Mouse (Mus musculus): ENCODE data around the gene Mlip.
"Not testable (repeated sequence)": the region's sequence is repeated elsewhere in the genome, so short reads cannot be mapped to it uniquely, and the experiment has no call there.

Gene Mlip

DNA sequence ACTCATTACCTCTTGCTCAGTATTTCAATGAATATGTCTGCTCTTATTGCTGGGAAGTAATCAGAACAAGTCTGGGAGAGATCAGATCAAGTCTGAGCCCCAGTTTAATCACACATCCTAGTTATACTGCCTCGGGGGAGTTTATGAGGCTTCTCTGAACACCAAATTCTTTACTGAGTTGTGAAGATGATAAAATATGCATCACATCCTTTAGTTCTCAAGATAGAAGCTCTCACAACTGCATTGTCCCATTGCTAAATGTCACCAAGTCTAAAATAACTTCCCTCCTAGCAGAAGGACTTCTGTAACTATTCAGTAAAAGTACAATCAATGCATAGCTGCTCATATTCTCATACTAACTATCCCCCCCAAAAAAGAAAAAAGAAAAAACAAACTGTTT is 154.5 kb downstream of the Mlip start:
- no peak for DNase-seq (ENCODE audit: low spot score)

DNA sequence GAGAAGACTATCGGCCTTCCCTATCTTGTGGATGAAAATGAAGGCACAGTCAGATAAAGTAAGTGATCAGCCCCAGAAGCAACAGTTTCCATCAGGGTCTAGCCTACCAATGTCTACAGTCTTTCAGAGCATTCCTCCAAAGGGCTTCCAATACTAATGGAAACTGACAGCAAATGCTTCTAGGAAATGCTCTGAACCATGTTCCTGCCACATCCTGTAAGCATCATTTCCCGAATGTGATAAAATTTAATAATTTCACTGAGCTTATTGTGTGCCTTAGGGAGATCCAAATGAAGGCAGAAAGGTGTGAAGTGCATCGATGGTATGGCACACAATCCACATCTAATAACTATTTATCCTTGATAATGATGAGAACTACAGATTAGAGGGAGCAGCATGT is 173.3 kb downstream of the Mlip start:
- no peak for DNase-seq (ENCODE audit: low spot score)

DNA sequence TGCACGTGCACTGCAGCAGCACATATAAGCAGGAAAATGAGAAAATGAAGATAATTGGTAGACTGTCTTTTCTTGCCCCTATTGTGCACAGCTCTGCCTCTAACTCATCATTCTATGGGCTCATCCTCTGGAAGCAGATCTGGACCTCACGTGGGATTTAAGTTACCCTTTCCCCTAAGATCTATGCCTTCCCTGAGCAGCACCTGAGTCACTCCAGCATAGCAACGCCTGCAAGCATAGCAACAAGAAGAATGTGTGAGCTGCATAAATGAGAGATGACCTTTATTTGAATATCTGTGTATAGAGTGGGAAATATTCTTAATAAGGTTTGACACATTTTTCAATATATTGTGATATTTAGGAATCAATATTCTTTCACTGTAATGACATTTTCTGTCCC is 176.9 kb downstream of the Mlip start:
- no peak for DNase-seq (ENCODE audit: low spot score)

DNA sequence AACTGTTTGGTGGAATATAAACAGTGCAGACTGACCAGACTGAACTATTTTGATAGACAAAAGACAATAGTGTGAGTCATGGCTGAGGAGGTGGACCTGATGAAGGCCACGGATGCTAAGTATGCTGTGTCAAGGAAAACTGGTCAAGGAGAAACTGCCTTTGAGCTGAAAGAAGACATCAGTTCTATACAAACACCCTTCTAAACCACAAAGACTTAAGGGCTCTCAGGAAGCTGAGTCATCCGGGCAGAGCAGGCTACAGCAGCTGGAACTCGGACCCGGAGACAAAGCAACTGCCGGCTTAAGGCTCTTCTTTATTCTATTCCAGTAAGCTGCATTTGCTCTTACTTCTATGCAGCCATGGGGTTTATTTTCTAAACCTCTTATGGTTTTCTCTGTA is 180.7 kb downstream of the Mlip start:
- no peak for DNase-seq (ENCODE audit: low spot score)

DNA sequence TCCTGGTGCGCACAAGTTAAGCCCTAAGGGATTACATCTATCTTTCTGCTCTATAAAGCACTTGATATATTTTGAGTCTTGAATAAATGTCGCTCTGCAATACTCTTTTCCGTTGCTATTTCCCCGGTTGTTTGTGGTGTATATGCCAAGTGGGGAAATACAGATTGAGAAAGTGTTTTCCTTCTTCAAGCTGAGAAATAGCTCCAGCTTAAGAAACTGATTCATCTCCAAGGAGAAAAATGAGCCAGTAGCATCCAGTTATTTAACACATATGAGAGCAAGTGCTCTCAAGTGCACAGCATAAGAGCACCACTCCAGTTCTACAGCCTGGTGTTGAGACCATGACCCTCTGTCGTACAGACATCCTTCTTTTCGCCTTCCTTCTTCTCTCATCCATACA is 186.9 kb downstream of the Mlip start:
- DNase-seq (ENCODE audit: low spot score): no peak

DNA sequence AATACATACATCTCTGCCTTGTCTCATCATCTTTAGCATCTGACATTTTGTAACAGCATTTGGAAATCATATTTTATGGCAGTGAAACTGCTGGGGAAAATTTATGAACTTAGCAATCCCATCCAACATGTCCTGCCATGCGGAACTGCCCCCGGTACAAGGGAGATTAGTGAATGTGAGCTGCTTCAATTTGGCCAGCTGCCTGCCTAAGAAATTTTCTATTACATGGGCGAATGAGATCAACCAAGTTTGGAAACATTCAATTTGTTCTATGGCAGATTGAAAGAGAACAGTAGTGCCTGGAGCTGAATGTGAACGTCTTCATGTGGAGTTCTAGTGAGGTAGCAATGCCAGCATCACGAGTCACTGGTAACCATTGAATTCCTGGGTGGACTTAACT is 191.0 kb downstream of the Mlip start:
- DNase-seq (ENCODE audit: low spot score): no peak

DNA sequence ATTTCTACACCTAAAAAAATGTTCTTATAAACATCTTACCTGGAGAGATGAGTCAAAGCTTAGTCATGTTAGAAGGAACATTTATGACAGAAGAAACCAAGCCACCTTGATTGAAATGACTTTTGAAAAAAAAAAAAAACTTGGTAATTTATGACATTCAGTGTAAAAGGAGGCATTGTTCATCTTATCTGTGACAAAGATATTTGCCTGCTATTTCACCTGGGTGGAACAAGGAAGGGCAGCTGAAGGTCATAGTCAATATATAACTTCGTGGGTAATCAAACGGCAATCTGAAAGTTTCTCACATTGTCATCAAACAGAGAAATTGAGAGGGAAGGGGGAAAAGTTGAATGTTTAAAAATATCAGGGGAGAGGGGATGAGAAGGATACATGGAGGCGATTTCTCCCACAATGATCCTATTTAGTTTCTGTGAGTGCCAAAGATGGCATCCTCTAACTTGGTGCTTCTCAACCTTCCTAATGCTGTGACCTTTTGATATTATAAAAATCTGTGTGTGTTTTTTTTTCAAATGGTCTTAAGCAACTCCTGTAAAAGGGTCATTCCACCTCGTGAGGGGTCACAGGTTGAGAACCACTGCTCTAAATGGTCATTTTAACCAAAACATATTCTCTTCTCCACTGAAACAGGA is 192.4 kb downstream of the Mlip start:
- no peak for DNase-seq (ENCODE audit: low spot score)

DNA sequence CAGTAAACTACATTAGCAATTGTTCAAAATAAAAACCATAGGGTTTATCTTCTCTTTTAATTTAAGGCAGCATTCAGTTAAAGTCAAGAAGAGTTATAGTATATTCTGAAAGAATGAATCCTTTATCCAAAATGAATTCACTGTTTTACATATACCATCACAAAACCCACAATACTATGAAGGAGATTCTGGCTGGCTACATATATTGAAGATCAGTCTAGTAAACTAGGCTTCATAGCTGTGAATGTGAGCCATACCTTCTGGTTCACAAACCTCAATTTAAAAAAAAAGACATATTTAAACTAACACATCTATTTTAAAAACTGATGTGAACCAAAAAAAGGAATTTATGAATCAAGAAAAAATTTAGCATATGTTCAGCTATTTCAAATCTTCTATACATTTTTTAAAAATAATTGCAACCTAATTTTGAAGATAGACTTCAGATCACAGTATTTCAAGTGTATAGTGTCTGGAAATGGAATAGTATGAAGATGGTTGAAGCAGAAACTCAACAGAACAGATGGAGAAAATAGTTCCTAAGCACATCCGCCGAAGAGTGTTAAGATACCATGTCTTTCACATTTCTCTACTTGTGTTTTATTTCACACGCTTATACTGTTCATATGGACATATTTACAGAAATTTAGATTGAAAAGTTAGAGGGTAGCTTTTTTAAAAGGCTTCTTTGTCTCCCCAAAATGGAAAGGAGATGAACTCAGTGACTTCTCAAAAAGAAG is 204.1 kb downstream of the Mlip start:
- DNase-seq (ENCODE audit: low spot score): no peak

DNA sequence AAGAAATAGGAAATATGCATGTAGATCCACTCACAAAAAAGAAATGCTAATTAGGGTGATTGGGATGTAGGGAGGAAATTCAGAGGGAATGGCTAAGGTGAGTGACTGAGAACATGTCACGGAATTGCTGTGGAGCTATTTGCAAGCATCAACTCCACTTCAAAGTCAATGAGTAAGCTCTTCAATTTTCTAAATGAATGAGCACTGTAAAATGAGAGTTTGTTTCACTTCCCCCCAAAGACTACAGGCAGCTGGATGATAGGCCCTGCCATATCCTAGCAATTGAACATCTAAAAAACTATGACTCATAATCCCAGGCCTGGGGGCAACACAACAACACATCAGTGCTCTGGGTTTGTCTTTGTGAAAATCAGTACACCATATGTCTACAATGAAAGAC is 233.0 kb downstream of the Mlip start:
- no peak for DNase-seq (ENCODE audit: low spot score)

DNA sequence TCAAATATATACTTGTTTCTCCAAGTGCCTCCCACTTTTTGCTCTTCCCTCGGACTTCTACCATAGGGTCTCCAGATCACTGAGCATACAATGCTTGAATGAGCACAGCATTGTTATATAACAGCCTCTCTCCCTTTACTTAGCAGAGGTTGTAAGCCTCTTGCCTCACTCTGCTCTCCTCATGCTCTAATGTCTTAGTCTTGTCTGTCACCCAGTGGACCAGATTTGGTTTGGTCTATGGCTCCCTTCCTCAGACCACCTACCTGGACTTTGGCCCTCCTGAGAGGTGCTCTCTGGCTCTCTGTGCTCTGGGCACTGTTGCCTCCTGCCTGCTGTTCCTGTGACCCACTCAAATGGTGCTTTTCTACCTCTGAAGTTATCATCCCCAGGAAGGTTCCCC is 255.9 kb downstream of the Mlip start:
- no peak for DNase-seq (ENCODE audit: low spot score)

DNA sequence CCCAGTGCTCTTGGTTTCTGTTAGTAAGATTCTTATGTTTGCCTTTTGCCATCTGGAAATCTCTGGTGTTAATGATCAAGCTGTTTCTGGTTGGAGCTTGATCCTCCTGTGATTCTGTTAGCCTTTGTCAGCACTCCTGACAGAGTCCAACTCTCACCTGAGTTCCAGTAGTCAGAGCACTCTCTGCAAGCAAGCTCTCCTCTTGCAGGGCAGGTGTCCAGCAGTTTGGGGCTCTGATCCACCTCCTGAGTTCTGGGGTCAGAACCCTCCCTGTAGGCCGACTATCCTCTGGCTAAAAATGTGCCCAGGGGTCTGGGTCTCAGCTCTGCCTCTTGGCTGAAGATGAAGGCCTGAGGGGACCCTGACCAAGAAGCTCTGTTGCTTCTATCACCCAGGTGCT is 269.5 kb downstream of the Mlip start:
- not testable (repeated sequence) for DNase-seq (ENCODE audit: low spot score)

DNA sequence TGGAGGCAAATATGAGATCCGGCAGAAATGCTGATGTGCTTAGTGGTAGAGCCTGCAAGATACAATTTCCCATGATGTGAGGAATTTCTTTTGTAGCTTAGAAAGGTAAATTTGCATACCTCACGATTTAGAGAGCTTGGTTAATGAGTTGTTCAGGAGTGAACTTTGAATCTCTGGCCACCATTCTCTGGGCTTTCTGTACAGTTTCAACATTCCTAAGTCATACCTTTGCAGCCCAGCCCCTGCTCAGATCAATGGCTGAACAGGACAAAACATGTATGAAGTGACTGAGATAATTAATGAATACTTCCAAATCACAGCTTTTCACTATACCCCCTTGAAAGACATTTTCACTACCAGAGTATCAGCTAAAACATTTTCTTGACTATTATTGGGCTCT is 281.1 kb downstream of the Mlip start:
- no peak for DNase-seq (ENCODE audit: low spot score)

DNA sequence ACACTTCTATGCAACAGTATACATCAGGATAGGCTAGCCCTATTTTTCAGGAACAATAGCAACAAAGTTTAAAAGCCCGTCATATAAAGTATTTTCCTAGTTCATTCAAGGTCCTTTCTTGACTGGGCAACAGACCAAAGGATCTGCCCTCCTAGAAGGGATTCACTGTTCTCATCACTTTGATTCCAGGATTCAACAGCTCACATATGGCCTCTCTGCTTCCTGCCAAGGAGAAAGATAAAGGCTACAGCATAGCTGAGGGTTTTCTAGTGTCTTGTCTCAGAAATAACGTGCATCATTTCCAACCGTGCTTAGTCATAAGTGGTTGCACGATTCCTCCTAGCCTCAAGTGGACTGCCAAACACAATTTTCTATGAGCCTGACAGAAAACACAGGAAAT is 296.2 kb downstream of the Mlip start:
- DNase-seq (ENCODE audit: low spot score): no peak

DNA sequence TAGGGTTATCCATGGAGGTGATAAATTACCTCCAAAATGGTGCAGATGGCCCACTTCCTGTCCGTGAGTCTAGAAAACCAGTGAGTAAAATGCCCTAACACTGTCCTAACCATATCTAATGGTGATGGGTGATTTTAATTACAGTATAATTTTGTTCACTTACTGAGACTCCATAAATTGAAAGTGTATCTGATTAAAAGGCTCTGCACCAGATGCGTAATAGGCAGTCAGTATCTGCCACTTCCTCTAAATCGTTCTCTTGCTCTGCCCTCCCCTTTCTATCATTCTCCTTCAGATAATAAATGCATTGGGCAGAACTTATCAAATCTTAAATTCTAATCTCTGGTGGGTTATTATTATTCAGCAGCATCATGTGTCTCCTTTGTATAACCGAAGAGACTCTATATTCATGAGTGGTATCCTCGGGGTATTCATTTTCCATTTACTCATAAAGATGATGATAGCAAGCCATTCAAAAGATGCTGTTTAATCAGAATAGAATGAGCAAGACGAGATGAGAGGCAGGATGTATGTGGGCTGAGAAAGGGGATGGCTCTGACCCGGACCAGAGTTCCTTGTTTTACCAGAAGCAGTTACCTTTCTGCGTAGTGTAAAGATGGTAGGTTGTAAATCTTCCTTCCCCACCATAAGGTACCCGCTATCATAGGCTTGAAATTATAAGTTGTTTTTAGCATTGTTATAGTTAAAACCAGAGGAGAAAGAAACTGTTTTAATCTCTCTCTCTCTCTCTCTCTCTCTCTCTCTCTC is 298.2 kb downstream of the Mlip start:
- DNase-seq (ENCODE audit: low spot score): no peak

All from spleen, adult 12 weeks (tissue).